Mouse (Mus musculus): ENCODE data around the gene Gpam.

Gpam gene

DNA sequence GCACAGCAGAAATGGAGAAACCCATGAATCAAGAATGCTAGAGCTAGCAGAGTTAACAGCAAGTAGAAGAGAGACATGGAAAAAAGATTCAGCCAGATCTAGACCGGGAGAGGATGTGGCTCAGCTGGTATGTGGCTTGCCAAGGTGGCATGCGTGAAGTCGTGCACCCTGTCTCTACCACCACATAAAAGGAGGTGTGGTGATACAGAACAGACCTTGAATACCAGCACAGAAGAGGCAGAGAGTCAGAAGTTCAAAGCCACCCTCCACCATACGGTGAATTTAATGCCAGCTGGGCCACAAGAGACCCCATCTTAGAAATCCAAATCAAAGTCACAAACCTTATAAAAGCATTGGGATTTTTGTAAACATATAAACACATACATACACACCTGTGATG is 25.4 kb downstream of the Gpam start:
- DNase-seq (ENCODE audit: low spot score), result no peak

DNA sequence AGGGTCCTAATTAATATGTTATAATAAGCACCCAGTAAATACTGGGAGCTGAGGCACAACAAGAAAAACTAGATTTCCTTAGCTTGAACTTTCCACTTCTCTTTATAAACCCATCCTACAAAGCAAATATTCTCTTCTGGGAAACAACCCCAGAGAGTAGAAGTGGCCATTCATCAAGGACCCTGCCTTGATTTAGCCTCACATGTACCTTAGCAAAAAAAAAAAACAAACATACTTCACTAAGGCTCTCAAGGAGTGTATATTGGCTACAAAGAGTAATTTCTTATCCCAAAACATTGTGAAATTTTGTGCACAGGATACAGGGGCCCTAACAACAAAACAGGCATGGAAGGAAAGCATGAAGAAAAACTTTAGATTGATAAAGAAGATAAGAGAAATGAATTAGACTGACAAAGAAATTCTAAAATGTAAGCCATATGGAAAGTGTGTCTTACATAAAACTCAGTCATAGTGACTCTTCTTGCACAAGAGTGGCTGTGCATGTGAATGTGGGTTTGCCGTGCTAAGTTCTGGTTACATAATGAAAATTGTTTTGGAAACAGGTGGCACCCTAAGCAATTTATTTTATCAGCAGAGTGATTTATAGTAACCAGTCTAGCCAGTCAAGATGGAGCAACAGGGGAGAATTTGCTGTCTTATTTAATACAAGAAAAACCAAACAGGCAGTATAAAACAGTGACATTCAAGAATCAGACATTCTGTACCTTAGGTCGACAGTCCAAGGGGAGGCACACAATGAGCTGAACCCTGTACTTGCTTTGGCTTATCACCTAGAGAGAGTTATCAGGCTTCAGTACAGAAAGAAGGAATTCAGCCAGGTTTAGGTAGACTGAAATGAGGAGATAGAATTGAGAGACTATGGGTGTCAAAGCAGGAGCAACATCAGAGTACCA is 26.6 kb downstream of the Gpam start:
- no peak for DNase-seq (ENCODE audit: low spot score)

DNA sequence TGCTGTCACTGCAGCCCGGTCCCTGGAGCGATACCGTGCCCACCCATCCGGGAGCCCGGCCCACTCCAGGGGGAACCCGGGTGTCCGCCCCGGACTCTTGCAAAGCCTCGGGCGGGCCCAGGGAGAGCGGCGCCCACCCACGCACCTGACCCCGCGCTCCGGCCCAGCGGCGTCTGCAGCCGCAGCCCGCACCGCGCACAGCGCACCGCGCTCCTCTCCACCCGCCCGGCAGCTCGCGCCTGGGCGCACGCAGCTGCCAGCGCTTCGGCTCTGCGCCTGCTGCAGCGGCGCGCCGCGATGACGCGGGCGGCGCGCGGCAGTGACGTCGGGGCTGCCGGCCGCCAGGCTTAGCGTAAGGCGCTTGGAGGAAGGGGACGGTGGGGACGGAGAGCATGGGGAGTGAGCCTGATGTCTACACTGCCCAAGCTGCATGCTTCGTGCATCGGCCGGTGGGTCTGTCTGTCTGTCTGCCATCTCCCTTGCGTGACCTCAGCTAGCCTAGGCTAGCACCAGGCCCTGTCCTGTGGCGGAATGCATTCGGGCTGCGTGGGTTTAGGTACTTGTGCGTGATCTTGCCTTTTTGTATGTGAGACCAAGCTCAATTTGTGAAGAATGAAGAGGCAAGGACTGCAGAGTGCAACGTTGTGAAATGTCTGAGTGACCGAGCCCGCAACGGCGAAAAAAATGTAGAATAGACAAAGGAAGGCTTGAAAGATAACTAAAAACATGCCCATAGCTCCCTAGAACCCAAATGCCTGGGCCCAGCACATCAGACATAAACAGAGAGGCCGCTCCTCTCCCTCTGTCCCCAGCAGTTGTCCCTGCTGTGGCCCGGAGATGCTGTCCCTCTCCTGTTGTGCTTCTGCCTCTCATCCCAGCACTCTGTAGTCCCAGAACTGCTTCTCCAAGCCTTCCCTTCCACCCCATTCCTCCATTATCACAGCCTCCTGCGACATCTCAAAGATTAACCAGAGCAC is 27.6 kb downstream of the Gpam start:
- no peak for DNase-seq (ENCODE audit: low spot score)

DNA sequence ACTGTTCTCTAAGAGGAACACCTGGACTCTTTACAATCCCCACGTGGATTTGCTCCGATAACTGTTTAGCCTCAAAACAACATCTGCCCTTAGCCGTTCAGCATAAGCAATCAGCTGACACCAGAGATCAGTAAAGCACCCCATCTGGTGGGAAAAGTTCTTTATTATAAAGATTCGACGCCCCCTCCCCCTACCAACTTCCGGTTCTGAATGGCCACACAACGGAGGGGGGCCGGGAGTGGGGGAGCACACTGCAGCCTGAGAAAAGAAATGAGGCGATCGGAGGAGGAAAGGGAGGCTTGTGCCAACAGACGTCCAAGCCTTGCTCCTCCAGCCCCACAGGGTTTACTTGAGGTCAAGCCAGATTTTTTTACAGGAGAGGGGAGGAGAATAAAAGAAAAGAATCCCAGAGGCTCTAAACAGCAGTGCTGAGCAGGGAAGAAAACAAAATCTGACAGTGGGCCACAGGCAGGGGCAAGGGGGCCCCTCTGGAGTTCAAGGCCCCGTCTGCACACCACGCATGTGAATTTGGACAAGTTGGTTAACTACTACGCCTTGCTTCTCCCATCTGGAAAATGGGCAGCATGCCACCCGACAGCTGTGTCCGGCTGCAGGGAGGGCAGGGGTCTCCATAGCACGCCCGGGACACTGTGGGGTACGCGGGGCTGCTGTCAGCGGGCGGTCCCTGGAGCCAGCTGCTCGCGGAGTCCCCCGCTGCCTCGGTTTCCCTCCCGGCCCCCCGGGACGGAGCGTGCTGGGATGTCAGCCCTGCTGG is 28.4 kb downstream of the Gpam start:
- DNase-seq (ENCODE audit: low spot score), result no peak

DNA sequence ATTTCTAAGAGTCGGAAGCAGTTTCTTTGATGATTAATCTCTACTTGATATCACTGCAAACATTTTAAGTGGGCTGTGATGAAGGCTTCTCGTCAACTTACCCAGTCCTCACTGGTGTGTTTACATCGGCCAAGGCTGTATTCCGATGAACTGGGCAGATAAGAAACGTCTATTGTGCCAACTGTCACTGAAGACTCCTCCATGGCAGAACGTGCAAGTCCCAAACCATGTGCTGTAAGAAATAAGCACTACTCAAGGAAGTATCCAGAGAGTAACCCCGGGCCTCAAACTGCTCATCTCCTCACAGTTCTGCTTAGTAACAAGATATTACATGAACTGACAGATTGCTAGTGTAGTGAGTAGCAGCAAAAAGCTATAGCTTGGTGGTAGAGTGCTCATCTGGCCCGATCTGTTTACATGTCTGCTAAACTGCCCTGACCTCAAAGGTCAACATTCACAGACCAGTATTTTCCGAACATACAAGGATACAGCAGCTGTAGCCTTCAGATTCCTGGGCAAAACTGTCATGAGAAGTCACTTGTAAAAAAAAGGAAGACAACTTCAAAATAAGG is 29.6 kb downstream of the Gpam start:
- DNase-seq (ENCODE audit: low spot score), result no peak

DNA sequence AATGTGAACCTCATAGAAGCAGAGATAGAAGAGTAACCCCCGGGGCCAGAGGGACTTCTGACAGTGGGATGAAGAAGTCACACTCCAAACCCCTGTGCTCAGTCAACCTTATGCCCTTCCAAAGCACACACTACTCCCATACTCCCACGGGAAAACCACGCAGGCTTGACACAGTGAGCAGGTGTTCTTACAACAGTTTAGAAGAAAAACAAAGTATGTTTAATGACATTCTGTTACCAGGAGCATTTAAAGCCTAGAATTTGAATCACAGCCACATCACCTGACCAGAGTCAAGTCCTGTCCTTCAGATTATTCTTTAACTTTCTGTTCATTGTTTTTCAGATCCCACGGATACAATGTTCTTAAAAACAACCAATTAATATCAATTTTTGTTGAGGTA is 30.4 kb downstream of the Gpam start:
- DNase-seq (ENCODE audit: low spot score), result no peak

DNA sequence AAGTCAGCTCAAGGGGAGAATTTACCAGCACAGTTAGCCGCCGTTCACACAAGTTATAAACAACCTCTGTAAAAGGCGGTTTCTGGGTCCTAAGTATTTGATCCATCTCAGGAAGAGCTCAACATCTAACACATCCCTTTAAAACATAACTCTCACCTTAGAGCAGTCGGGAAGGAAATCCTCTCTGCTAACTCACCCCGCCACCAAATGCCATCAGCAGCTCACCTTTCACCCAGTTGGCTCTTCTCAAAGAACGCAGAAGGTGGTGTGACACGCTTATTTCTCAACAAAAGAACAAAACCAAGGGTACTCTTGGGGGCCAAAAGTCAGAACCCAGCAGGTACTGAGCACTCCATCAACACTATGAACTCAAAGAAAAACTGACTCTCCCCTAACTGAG is 31.5 kb downstream of the Gpam start:
- DNase-seq (ENCODE audit: low spot score), result no peak

DNA sequence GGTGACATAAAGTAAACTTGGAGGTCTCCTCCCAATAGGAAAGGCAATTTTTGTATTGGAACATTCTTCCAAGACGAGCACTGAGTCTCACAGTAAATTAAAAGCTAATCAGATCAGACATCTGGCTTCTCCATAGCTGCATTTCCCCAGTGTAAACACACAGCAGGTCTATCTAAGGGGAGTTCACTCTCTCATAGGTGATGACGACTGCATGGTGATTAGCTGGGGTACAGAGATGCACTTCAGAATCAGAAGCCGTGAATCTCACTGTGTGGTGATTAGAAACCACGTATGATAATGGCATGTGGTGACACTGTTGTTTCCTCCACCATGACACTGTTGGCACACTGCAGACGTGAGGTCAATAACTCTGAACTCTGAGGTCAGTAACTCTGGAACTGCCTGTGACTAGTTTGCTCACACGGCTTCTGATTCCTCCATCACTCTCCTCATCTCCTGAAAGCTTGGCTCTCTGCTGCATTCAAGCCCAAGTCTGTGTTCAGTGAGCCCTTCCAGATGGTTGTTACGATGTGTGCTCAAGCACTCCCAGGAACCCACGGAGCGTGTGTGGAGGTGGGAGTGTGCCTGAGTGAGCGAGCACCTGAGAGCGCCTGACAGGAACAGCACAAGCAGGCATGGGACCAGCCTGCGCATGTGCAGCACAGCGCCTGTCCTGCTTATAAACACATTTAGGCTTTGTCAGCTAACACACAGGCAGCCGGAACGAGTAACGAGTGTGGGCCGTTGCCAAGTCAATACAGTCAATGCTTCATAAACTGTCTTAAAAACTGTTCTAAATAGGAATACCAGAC is 35.2 kb downstream of the Gpam start:
- no peak for DNase-seq (ENCODE audit: low spot score)

DNA sequence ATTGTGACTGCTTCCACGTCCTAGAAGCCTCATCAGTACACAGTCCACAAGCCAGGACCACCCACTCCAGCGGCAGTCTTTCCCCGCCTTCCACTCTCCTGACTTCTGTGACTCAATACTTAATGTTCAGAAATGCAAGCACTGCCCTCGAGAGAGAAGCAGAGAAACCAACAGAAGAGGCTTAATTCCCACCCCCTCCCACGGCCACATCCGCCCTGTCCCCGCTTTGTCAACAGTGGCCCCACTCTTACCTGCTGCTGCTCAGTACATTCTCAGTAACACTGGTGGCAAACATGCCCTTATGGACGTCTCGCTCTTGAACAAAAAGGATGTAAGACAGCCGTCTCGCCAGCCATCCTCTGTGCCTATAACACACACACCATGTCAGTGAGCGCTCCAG is 36.2 kb downstream of the Gpam start:
- DNase-seq (ENCODE audit: low spot score), result no peak

DNA sequence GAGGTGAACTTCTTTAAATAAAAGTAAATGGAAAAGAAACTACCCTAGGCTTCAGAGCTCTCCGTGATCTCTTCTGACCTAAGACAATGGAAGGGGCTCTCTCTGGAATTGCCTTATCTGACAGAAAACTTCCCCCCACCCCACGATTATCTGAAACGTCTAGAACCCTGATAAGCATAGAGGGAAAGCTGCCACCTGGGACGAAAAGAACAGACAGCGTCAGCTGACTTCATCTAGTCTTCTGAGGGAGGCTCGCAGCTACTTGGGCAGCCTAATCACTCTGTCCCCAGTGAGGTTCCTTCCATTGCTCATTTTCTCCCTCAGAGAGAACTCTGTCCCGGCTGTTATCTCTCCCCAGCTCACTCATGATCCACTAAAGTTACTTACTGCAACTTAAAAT is 36.9 kb downstream of the Gpam start:
- DNase-seq (ENCODE audit: low spot score), result no peak

DNA sequence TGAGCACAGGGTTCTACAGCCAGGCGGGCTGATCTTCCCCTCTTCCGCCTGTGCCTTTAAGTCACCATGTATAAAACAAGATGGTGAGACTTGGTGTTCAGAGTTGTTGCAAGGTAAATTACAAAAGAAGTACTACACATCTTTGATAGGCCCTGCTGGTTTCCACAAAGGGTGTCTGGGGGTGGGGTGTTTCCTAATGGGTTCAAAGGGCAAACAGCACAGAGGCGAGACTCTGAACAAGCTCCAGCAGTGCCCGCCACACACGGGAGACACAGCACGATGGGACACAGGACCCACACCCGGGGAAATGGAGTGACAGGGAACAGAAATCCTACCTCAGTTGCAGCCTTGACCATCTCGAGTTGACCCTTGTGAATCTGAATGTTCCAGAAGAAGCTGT is 39.3 kb downstream of the Gpam start:
- no peak for DNase-seq (ENCODE audit: low spot score)

DNA sequence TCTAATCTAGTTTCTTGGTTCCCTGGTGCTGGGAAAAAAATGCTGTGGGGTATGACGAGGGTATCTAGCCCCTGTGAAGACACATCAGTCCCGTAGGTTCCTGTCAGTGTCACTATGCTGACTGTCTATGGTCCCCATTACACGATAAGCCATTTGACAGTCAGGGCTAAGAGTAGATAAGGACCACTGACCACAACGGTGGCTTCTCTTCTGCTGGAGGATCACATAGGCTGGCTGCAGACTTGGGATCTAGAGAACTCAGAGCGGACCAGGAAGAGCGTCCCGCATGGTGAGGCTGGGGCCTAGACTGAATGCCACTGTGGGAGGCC is 41.2 kb downstream of the Gpam start:
- no peak for DNase-seq (ENCODE audit: low spot score)

DNA sequence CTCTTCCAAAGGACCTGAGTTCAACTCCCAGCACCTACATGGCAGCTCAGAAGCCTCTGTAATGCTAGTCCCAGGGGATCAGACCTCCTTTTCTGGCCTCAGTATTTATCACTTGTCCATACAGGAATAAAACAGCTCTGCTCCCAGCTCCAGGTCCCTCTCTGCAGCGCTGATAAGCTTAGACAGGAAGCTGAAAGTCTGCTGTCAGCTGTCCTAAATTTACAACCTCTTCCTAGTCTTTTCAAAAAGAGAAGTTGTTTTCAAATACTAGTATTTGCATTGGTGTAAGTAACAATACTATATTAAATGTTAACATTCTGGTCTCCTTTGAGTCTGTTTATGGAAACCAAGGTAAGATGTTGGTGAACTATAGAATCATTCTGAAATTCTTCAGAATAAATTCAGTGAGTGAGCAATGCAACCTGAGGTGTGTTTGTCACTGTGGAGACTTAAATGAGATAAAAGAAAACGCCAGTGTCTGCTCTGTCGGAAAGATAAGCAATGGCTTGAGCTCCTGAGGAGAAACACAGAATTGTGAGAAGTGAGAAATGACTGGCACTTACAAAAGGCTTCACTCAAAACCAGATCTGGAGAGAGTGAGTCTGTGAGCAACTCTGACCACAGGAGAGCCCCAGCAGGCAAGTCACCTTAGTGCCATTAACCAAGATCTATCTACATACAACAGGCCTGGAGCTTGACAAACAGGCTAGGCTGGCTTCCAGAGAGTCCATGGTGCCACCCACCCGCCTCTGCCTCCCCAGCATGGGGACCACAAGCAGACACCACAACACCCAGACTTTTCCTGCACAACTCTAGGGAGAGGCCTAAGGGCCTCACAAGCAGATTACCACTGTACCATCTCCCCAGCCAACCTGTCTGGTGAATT is 41.8 kb downstream of the Gpam start:
- DNase-seq (ENCODE audit: low spot score), result no peak

DNA sequence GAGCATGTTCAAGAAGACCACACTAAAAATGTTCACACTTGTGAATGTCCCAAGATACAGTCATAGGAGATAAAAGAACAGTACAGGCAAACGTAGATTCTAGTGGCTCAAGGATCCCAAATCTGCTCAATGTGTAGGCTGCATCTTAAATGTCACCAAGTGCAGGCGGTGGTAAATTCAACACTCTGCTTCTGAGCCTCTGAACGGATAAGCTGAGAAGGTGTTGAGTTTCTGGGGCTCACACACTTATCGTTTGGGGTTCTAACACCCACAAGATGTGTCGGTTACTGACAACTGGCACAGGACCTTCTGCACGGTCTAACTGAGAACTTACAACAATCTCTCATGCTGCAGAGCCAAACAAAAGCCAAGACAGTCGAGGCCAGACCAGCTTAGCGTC is 50.2 kb downstream of the Gpam start:
- DNase-seq (ENCODE audit: low spot score), result no peak

DNA sequence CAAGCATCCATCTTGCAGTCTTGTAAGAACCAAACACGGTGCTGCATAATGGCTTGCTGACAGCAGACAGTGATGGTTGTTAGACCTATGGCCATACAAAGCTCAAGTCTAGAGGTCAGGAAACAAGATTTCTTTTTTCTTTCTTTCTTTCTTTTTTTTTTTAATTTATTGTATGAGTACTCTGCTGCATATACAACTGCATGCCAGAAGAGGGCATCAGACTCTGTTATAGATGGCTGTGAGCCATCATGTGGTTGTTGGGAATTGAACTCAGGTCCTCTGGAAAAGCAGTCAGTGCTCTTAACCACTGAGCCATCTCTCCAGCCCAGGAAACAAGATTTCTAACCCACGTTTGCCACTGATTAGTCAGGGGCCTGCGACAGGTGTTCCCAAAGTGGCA is 54.0 kb downstream of the Gpam start:
- DNase-seq (ENCODE audit: low spot score), result no peak

DNA sequence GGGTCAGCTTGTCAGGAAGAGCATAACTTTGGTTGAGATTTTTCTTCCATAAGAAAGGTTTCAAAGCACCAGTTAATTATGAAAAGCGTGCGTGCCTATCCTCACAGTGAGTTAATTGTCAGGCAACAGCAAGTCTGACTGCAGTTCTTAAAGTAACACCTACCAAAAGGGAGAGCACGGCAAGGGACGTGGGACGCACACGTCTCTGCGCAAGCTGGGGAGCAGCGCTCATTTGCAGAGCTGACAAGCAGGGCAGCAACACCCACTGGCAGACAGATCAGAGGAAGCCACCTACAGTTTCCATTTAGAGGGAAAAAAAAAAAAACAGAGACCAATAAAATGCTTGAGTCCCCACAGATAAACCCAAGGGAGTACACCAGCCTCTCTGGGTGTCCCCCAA is 58.0 kb downstream of the Gpam start:
- no peak for DNase-seq (ENCODE audit: low spot score)

DNA sequence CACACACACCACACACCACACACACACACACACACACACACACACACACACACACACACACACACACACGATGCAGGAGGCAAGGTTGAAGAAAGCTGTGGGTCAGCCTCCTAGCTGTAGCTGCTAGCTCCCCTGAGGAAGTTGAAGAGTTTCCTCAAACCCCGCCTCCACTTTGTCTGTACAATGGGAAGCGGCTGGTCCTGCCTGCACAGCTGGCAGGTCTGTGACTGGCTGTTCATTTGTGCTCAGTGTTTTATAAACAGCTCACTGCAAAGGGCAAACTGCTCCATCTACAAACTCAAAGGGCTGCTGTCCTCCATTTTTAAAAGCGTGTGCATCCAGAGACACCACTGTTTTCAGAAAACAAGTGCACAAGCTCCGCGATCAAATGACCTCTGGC is 63.8 kb downstream of the Gpam start:
- no peak for DNase-seq (ENCODE audit: low spot score)

DNA sequence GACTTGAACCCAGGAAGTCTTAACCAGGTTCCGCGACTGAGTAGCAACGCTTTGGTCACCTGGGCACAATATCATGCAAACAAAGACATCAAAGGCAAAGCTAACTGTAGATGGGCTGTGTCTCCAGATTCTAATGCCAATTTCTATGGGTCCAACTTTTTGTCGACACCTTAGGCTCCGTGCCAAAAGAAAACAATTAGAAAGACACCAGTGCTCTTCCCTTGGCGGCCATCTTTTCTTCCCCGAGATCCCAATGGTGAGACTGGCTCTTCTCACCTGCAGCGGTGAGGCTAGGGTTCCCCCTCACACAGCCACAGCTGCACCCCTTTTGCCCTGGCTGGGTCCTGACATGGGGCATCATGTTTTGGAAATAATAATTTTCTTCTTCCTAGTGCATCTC is 64.5 kb downstream of the Gpam start:
- no peak for DNase-seq (ENCODE audit: low spot score)

DNA sequence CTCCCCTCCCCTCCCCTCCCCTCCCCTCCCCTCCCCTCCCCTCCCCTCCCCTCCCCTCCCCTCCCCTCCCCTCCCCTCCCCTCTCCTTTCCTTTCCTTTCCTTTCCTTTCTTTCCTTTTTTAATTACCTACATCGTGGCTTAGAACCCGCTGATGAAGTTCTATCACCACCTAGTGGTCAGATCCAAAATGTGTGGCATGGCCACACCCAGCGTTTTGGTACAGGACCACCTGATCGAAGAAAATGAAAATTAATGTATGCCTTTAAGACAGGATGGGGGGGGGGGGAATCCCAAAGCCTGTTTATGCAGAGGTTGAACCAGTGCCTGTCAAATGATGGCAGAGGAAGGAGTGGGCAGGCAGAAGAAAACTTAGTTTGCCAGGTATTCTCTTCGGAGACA is 65.1 kb downstream of the Gpam start:
- no peak for DNase-seq (ENCODE audit: low spot score)

DNA sequence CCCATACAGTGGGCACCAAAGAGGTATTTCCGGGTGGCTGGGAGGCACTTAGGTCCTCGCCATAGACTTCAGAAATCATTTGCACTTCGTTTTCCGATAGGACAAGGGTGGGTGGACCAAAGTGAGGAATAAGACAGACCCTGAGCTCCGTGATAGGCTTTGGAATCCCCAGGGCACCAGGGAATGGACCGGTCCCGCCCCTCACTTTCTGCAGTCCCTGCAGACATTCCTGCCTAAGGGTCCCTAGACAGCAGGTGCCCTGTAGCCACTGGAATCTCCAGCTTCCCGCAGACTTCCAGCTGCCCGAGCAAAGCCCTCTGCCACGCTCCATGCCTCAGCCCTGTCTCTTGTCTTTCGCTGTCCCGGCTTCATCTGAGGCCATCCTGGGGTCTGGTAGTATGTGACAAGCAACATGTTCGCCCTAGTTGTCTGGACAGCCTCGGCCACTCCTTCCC is 65.6 kb downstream of the Gpam start:
- no peak for DNase-seq (ENCODE audit: low spot score)
